Mouse (Mus musculus) heart, adult 9 months (tissue): ENCODE data around the gene Xirp1.

Experiments
- DNase-seq, 2 experiments: peaks; one replicate each; pipeline ENCODE4 v3.0.0; 2022; ENCODE audit warnings: low spot score in 2 of 2

The Xirp1 gene

DNA sequence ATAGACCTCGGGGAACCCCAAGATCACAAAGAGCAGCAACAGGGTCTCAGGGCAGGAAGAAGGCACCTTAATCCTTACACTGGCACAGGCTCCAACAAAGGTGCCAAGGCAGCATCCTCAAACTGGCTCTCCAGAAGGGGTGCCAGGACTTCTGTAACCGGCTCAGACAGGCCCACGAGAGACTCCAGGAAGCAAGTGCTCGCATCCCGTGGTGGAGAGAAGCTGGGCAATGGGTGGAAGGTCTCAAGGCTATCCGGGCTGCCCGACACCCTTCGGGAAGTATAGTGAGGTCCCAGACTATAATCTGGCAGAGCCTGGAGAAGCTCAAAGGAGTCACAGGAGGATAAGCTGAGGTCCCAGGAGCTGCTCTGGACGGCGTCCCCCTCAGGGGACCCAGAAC lies 51.2 kb downstream of the Xirp1 start:
- no peak for DNase-seq

DNA sequence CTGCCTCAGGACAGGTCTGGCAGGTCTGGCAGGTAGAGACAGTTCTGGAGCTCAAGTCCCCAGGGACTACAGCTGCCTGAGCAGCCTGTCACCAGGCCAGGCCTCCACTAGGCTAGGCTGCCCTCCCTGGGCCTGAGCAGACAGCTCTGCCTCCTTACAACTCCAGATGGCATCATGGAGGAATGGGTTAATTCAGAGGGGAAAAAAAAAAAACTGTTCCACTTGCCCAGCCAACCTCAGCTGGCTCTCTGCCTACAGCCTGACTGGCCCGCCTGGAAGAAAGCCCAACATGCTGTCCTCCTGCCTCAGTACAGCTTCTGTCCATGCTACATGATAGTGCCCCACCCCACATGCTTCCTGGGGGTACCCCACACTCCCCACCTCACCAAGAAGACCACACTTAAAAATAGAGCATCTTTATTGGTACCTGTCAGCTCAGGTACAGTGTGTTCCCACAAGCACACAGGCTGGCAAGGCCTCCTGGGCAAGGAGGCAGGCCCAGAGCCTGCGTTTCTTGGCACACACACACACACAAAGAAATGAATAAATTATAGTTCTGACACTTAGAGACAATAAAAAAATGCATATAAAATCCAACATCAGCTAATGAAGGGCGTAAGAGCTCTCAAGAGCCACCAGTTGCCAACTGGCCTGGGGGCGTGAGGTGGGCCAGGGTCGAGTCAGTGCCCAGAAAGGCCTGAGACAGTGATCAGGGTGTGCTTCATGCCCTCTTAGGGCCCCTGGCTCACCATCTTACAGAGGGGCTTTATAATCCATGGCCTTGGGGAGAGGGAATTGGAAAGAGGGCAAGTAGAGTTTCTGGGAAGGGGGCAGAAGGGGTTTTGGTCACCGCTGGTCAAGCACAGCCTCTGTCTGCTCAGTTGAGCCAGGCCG lies 52.4 kb downstream of the Xirp1 start:
- no peak for DNase-seq

DNA sequence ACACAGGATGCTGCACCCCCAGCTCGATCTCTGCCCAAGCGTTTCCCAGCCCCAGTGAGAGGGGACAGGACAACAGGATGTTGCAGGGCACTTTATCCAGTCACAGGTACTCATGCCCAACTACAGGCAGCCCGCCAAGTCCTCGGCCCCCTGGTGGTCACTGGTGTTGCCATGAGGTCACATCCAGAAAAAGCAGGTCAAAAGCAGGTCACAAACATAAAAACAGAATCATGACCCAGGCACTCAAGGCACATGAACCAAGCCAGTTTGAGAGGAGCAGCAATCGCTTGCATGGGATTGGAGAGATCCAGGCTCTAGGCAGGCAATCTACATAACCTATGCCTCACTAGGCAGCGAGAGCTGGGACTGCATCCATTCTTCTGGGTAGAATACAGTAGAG lies 53.2 kb downstream of the Xirp1 start:
- no peak for DNase-seq

DNA sequence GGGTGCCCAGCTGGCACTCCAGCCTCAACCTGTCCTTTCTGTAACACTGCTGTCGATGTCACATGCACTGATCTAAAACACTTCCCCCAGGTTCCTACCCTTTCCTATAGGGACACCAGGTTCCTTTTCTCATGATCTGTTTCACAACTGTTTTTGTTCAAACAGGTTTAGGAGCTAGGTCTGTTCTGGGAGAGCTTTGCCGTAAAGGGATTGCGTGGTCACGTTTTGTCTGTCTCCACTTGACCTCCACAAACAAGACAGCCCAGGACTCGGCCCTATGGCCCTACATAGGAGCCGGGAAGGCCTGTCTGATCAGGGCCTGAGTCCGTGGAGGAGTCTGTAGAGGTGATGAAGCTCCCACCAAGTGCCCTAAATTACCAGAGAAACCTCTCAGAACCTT lies 53.6 kb downstream of the Xirp1 start:
- no peak for DNase-seq

DNA sequence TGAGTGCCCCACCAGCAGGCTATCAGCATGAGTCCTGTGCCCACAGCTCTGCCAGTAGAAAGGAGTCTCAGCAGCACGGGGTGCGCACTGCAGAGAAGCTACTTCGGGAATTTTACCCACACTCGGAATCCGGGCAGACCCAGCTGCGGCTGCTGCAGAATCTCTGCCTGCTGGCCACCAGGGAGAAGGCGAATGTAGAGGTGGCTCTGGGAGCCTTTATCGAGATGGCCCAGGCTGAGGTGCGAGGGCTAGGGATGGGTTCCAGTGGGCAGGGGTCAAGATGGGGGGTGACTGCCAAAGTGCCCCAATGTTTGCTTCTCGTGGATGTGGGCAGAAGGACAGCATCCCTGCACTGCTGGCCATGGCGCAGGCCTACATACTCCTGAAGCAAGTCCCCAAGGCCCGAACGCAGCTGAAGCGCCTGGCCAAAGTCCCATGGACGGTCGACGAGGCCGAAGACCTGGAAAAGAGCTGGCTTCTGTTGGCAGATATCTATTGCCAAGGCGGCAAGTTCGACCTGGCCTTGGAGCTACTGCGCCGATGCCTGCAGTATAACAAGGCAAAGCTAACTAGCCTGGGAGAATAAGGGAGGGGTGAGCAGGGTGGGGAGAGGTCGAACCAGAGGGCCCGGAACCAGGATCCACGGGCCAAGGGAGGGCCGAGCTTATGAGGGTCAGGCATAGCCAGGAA lies 57.0 kb downstream of the Xirp1 start:
- DNase-seq = no peak

DNA sequence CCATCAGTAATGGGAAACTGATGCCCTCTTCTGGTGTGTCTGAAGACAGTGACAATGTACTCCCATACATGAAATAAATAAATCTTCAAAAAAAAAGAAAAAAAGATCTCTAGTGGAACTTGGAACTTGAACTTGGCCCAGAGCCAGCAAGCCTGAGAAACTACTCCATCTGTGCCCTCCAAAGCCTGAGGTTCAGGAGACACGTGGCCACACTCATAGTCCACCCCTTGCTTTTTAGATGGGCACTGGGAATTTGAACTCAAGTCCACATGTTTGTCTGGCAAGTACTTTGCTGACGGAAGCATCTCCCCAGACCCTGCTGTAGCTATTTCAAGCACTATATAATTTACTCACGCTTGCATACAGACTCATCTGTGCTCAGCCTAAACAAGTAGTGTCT lies 58.2 kb downstream of the Xirp1 start:
- no peak for DNase-seq

DNA sequence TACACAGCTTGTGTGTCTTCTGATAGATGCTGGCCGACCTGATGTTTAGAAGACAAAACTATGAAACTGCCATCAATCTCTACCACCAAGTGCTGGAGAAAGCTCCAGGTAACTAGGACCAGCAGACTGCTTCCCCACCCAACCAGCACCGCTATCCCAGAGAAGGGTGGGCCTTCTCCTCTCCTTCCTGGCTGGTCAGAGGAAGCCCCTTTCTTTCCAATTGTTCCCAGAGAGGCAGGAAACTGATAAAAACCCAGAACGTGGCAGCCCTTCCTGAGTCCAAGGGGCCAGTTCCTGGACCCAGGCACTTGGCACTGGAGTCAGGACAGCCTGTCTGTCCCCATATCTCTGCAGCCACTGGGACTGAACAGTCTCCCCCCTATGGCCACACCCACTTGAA lies 59.2 kb downstream of the Xirp1 start:
- DNase-seq = peak; percentile 54 to 67
